Mouse (Mus musculus): ENCODE measurements around the gene 4930404N11Rik. TPM values are rescaled to one million over a fixed set of nuclear protein-coding genes. Genes with fewer than 3 reads are reported as not detected.

4930404N11Rik gene
- polyA plus RNA-seq, 1 experiment = 0.40 TPM

- peak; percentile 26 for TF ChIP-seq GATA1 (IDR thresholded peaks at IDR 0.05; ENCODE audit: low read length)
Measured at GRCm38 (mm10) chr10:81320550-81321347, 44.9 kb downstream of the 4930404N11Rik start, which contains the start of gene Cactin. Gene Cactin (plus strand): TSS chr10:81321103.

- no peak for TF ChIP-seq GATA1 (IDR thresholded peaks at IDR 0.05; ENCODE audit: low read length)
Measured at GRCm38 (mm10) chr10:81319741-81320549, 45.7 kb downstream of the 4930404N11Rik start.

GRCm38 (mm10) chr10:81319330-81319699 is 46.3 kb downstream of the 4930404N11Rik start:
- no peak for TF ChIP-seq GATA1 (IDR thresholded peaks at IDR 0.05; ENCODE audit: low read length)

GRCm38 (mm10) chr10:81318589-81319329 is 46.9 kb downstream of the 4930404N11Rik start:
- no peak for TF ChIP-seq GATA1 (IDR thresholded peaks at IDR 0.05; ENCODE audit: low read length)

GRCm38 (mm10) chr10:81317273-81317672 is 48.3 kb downstream of the 4930404N11Rik start:
- no peak for TF ChIP-seq GATA1 (IDR thresholded peaks at IDR 0.05; ENCODE audit: low read length)

- no peak for TF ChIP-seq GATA1 (IDR thresholded peaks at IDR 0.05; ENCODE audit: low read length)
Measured at GRCm38 (mm10) chr10:81316338-81317060, 49.1 kb downstream of the 4930404N11Rik start.

GRCm38 (mm10) chr10:81315587-81315986 is 50.0 kb downstream of the 4930404N11Rik start:
- TF ChIP-seq GATA1 (IDR thresholded peaks at IDR 0.05; ENCODE audit: low read length) = no peak

- TF ChIP-seq GATA1 (IDR thresholded peaks at IDR 0.05; ENCODE audit: low read length) = no peak
Measured at GRCm38 (mm10) chr10:81314201-81314600, 51.4 kb downstream of the 4930404N11Rik start.

GRCm38 (mm10) chr10:81313581-81313980 is 52.0 kb downstream of the 4930404N11Rik start:
- no peak for TF ChIP-seq GATA1 (IDR thresholded peaks at IDR 0.05; ENCODE audit: low read length)

Other genes starting within 250 kb of the 4930404N11Rik start
- gene Zbtb7a, start 230.6 kb downstream of the 4930404N11Rik start, polyA plus RNA-seq (2012) = 103 and 129 TPM in 2 replicates
- 74.1 and 84.8 TPM in 2 replicates for gene Pias4, start 197.9 kb downstream of the 4930404N11Rik start, polyA plus RNA-seq (2012)
- 1,558 and 2,919 TPM in 2 replicates for gene Eef2, start 189.2 kb downstream of the 4930404N11Rik start, polyA plus RNA-seq (2012)
- gene Dapk3, start 182.8 kb downstream of the 4930404N11Rik start, polyA plus RNA-seq (2012) = 59.3 and 79.0 TPM in 2 replicates
- not detected in 2 replicates for gene 4930442H23Rik, start 182.0 kb downstream of the 4930404N11Rik start, polyA plus RNA-seq (2012)
- gene Nmrk2, start 163.8 kb downstream of the 4930404N11Rik start, polyA plus RNA-seq (2012) = not detected in 2 replicates
- gene Atcay, start 135.0 kb downstream of the 4930404N11Rik start, polyA plus RNA-seq (2012) = not detected in 2 replicates
- 0.66 and 0.84 TPM in 2 replicates for gene Zfr2, start 132.7 kb downstream of the 4930404N11Rik start, polyA plus RNA-seq (2012)
- not detected in 2 replicates for gene Matk, start 112.9 kb downstream of the 4930404N11Rik start, polyA plus RNA-seq (2012)
- 633 and 674 TPM in 2 replicates for gene Mrpl54, start 98.9 kb downstream of the 4930404N11Rik start, polyA plus RNA-seq (2012)
- 111 and 135 TPM in 2 replicates for gene Apba3, start 98.9 kb downstream of the 4930404N11Rik start, polyA plus RNA-seq (2012)
- 1.4 TPM in 2 replicates for gene Tjp3, start 74.2 kb downstream of the 4930404N11Rik start, polyA plus RNA-seq (2012)
- 139 and 210 TPM in 2 replicates for gene Pip5k1c, start 72.9 kb downstream of the 4930404N11Rik start, polyA plus RNA-seq (2012)
- 74.5 and 82.9 TPM in 2 replicates for gene Cactin, start 44.7 kb downstream of the 4930404N11Rik start, polyA plus RNA-seq (2012)
- gene Tbxa2r, start 37.1 kb downstream of the 4930404N11Rik start, polyA plus RNA-seq (2012) = not detected in 2 replicates
- not detected in 2 replicates for gene Gipc3, start 22.6 kb downstream of the 4930404N11Rik start, polyA plus RNA-seq (2012)
- 186 and 236 TPM in 2 replicates for gene Hmg20b, start 15.3 kb downstream of the 4930404N11Rik start, polyA plus RNA-seq (2012)
- 38.2 and 39.2 TPM in 2 replicates for gene Mfsd12, start 8.3 kb downstream of the 4930404N11Rik start, polyA plus RNA-seq (2012)
- 99.0 and 111 TPM in 2 replicates for gene Fzr1, start 12.7 kb upstream of the 4930404N11Rik start, polyA plus RNA-seq (2012)
- gene Dohh, start 18.6 kb upstream of the 4930404N11Rik start, polyA plus RNA-seq (2012) = 216 and 292 TPM in 2 replicates
- 0.22 and 0.38 TPM in 2 replicates for gene Gm48551, start 18.6 kb upstream of the 4930404N11Rik start, polyA plus RNA-seq (2012)
- 7.0 and 10.7 TPM in 2 replicates for gene Gm48552, start 23.2 kb upstream of the 4930404N11Rik start, polyA plus RNA-seq (2012)
- 0.68 and 0.69 TPM in 2 replicates for gene Smim24, start 27.2 kb upstream of the 4930404N11Rik start, polyA plus RNA-seq (2012)
- gene Nfic, start 89.8 kb upstream of the 4930404N11Rik start, polyA plus RNA-seq (2012) = 29.3 and 37.9 TPM in 2 replicates
- gene Celf5, start 116.9 kb upstream of the 4930404N11Rik start, polyA plus RNA-seq (2012) = 0.05 and 0.08 TPM in 2 replicates
- 258 and 349 TPM in 2 replicates for gene Ncln, start 130.6 kb upstream of the 4930404N11Rik start, polyA plus RNA-seq (2012)
- 4.1 and 6.8 TPM in 2 replicates for gene S1pr4, start 134.3 kb upstream of the 4930404N11Rik start, polyA plus RNA-seq (2012)
- 38.8 and 47.3 TPM in 2 replicates for gene Gna15, start 158.4 kb upstream of the 4930404N11Rik start, polyA plus RNA-seq (2012)
- gene Gna11, start 179.4 kb upstream of the 4930404N11Rik start, polyA plus RNA-seq (2012) = 15.0 and 16.3 TPM in 2 replicates
- gene Aes, start 193.7 kb upstream of the 4930404N11Rik start, polyA plus RNA-seq (2012) = 1,803 and 2,150 TPM in 2 replicates
- 3.0 and 3.6 TPM in 2 replicates for gene Tle2, start 208.7 kb upstream of the 4930404N11Rik start, polyA plus RNA-seq (2012)
- 9.2 and 15.1 TPM in 2 replicates for gene Tle6, start 235.3 kb upstream of the 4930404N11Rik start, polyA plus RNA-seq (2012)
- 0.16 and 0.22 TPM in 2 replicates for gene BC025920, start 240.5 kb upstream of the 4930404N11Rik start, polyA plus RNA-seq (2012)

All from G1E-ER4 (cell line).